Mouse (Mus musculus) hindbrain, embryonic 15.5 days (tissue): ENCODE measurements around the gene Aqp1. TPM values are rescaled to one million over a fixed set of nuclear protein-coding genes. Genes with fewer than 3 reads are reported as not detected.

Experiments
- ATAC-seq: fragments of 200-750 bp; cut with Nextera tagmentation; 2 replicates; pipeline ENCODE4 v1.8.0; 2017; ENCODE audit warnings: low read depth, moderate number of reproducible peaks, moderate TSS enrichment; ENCODE audit not compliant: low FRiP score
- H3K27ac ChIP-seq: fragments of 300-500 bp; sonication (generic); replicated peaks from 2 replicates; pipeline ENCODE4 v1.5.1; 2015; ENCODE audit warnings: mild to moderate bottlenecking, inconsistent platforms
- H3K27me3 ChIP-seq: fragments of 300-500 bp; sonication (generic); 2 replicates; pipeline ENCODE4 v1.6.1; 2015; ENCODE audit warnings: control low read depth, inconsistent platforms
- H3K36me3 ChIP-seq: fragments of 300-500 bp; sonication (generic); 2 replicates; pipeline ENCODE4 v1.6.1; 2015; ENCODE audit warnings: control low read depth, inconsistent platforms
- H3K4me1 ChIP-seq: fragments of 300-500 bp; sonication (generic); replicated peaks from 2 replicates; pipeline ENCODE4 v1.6.1; 2015; ENCODE audit warnings: control low read depth, inconsistent platforms
- H3K4me2 ChIP-seq: fragments of 300-500 bp; sonication (generic); 2 replicates; pipeline ENCODE4 v1.6.1; 2015; ENCODE audit warnings: moderate library complexity, mild to moderate bottlenecking, inconsistent platforms
- H3K4me3 ChIP-seq: fragments of 300-500 bp; sonication (generic); 2 replicates; pipeline ENCODE4 v1.5.1; 2015; ENCODE audit warnings: mild to moderate bottlenecking, inconsistent platforms
- H3K9ac ChIP-seq: fragments of 300-500 bp; sonication (generic); 2 replicates; pipeline ENCODE4 v1.6.1; 2015; ENCODE audit warnings: inconsistent platforms
- H3K9me3 ChIP-seq: fragments of 300-500 bp; sonication (generic); 2 replicates; pipeline ENCODE4 v1.6.1; 2016; ENCODE audit warnings: control low read depth, inconsistent platforms
- WGBS: fragments of 180-500 bp; shearing (Covaris S2); methylation state at CpG from one replicate; pipeline ENCODE4 v1.1.7; 2015; 5-methylcytosine and 5-hydroxymethylcytosine counted together
- polyA plus RNA-seq: library from polyadenylated mRNA; unstranded; fragments of >200 nt; fragmentation: Nextera tagmentation; extraction: Ambion mirVana; gene quantifications from 2 replicates; pipeline ENCODE4 v1.2.1, GENCODE M21; 2015

The Aqp1 gene
- polyA plus RNA-seq, 1 experiment from 2014 or later: 21.7 TPM

DNA sequence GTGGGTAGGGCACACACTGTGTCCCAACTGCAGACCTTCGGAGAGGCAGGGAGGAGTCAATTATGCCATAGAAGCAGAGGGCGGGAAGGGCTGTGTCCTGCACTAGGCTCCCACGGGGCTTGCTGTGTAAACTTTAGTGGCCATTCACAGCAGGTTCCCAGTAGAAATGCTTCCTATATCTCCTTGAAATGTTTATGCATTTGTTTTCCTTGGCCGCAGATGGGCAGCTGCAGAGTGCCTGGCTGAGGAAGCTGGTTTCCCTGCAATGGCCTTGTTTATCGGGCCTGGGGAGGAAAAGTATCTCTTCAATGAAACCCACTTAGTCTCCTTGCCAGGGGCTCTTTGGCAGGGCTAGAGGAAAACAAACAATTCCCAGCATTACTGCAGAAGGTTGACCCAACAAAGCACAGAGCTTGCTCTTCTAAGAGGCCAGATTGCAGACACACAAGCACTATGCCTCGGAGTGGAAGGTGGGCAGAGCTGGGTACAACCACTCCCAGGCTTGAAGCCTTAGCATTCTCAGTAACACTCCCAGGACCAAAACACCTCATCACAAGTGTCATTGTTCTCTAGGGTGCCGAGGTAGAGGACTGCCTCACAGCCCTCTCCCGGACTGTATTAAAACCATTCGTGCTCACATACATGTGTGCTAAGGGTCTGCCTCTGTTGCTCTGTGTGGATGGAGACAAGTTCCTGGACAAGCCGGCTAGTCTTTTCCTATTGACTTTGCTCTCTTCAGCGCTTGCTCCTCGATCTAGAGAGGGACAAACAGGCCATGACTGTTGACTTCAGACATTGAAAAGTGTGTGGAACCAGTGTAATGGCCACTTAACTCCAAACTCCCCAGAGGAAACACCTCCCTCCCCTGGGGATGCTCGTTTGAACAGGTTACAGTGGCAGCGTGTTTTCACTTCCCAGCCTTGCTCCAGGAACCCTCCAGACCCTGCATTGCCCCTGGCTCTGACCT is 16.4 kb upstream of the Aqp1 start:
- no peak overlapping the region for H3K4me3 ChIP-seq
- no peaks in the 10 kb centered on the region for H3K36me3 ChIP-seq
- WGBS: 77% methylated on average over 14 of the region's 14 CpGs
- no peak for ATAC-seq
- no peaks in the 10 kb centered on the region for H3K27me3 ChIP-seq
- no peaks in the 10 kb centered on the region for H3K4me1 ChIP-seq
- H3K4me2 ChIP-seq: no peak overlapping the region
- no peak overlapping the region for H3K27ac ChIP-seq
- H3K9ac ChIP-seq: no peak overlapping the region
- no peaks in the 10 kb centered on the region for H3K9me3 ChIP-seq

DNA sequence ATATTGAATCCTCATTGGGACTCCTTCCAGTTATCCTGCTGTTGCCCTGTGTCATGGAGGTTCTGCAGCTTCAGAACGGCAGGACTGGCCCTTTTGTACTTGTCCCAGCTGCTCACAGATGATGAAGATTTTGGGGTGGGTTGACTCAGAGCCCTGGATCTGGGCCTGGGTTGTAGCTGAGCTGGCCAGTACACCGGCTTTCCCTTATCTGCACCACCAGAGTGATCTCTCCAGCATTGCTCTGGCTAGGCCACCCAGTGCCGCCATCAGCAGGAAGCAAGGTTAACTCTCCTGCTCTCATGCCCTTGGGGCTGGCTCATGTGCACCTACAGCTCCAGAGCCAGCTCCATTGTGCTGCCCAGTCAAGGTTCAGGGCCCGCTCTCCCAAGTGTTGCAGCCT is 15.3 kb upstream of the Aqp1 start:
- H3K4me3 ChIP-seq: no peak overlapping the region
- H3K9me3 ChIP-seq: no peaks in the 10 kb centered on the region
- no peaks in the 10 kb centered on the region for H3K36me3 ChIP-seq
- no peak overlapping the region for H3K27ac ChIP-seq
- H3K4me1 ChIP-seq: no peaks in the 10 kb centered on the region
- no peak overlapping the region for H3K9ac ChIP-seq
- ATAC-seq: no peak
- H3K27me3 ChIP-seq: no peaks in the 10 kb centered on the region
- 75% methylated on average over 4 of the region's 4 CpGs for WGBS
- no peak overlapping the region for H3K4me2 ChIP-seq

DNA sequence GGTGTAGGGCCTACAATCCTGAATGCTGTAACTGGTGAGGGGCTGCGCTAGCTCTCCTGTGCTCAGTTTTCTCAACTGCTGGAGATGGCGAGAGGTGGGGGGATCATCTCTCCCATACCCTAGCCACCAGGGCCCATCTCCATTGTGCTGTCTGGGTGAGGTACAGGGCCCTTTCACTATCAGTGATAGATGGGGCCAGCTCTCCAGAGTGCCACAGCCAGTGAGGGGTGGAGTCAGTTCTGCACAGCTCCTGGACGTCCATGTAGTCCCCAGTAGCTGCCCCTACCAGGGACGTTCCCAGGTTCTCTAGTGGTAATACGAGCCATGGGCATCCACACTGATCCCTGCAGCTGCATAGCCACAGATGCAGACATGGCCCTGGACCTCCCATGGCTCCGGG is 14.7 kb upstream of the Aqp1 start:
- no peaks in the 10 kb centered on the region for H3K9me3 ChIP-seq
- 69% methylated on average over 6 of the region's 6 CpGs for WGBS
- no peak overlapping the region for H3K4me3 ChIP-seq
- H3K4me1 ChIP-seq: no peaks in the 10 kb centered on the region
- no peak overlapping the region for H3K4me2 ChIP-seq
- ATAC-seq: no peak
- no peaks in the 10 kb centered on the region for H3K27me3 ChIP-seq
- H3K36me3 ChIP-seq: no peaks in the 10 kb centered on the region
- H3K9ac ChIP-seq: no peak overlapping the region
- H3K27ac ChIP-seq: no peak overlapping the region

DNA sequence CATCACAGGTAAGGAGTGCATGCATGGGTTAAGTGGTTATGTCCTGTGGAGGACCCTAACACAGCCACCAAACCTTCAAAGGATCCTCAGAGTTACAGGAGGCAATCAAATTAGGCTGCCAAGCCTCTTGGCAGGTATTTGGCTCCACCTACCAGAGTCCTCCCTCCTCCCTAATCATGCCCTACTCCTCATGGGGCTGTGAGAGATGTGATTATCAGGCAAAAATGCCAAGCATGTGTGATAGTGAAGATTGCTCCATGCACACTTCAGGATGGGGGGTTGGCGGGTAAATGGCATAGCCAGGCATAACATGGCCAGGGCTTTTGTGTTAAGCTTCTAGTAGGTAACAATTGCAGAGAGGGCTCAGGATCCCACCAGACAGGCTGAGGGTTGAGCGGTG is 13.3 kb upstream of the Aqp1 start:
- H3K4me1 ChIP-seq: no peaks in the 10 kb centered on the region
- H3K4me3 ChIP-seq: no peak overlapping the region
- H3K27ac ChIP-seq: no peak overlapping the region
- H3K36me3 ChIP-seq: no peaks in the 10 kb centered on the region
- 94% methylated on average over 2 of the region's 2 CpGs for WGBS
- no peak overlapping the region for H3K9ac ChIP-seq
- no peaks in the 10 kb centered on the region for H3K9me3 ChIP-seq
- H3K27me3 ChIP-seq: no peaks in the 10 kb centered on the region
- no peak overlapping the region for H3K4me2 ChIP-seq
- no peak for ATAC-seq

DNA sequence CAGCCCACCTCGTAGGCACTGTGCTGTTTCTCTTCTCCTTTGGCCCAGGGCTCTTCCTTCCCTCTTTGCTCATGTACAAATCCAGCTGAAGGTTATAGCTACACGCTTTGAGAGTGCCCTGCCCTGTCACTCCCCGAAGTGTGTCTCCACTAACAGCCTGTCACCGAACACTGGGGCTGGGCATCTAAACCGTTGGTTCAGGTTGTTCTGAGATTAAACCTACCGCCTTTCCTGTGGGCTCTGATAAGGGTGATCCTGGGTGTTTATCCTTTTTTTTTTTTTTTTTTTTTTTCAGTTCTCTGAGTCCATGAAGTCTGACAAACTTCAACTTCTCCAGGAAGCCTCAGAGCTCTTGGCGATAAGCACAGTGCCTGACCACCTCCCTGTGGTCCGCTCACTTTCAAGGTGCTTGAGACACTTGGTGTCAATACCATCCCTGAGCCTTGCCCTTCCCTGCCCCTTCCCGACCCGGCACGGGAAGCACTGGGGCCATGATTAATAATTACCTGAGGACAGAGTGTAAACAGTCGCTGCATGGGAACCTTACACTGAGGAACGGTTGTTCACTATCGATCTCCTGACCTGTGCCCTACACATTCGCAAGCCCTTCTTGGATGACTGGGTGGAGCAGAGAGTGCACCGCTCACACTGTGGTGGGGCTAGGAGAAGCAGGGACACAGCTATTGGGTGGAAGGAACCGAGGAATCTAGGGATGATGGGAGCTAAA is 12.2 kb upstream of the Aqp1 start:
- Histone ChIP-seq H3K36me3 (no peaks in the 10 kb centered on the region), H3K4me2 (no peak overlapping the region), H3K27me3 (no peaks in the 10 kb centered on the region), H3K9me3 (no peaks in the 10 kb centered on the region), H3K4me3 (no peak overlapping the region), H3K4me1 (no peaks in the 10 kb centered on the region), H3K9ac (no peak overlapping the region), H3K27ac (no peak overlapping the region)
- WGBS: 90% methylated on average over 17 of the region's 17 CpGs
- no peak for ATAC-seq

DNA sequence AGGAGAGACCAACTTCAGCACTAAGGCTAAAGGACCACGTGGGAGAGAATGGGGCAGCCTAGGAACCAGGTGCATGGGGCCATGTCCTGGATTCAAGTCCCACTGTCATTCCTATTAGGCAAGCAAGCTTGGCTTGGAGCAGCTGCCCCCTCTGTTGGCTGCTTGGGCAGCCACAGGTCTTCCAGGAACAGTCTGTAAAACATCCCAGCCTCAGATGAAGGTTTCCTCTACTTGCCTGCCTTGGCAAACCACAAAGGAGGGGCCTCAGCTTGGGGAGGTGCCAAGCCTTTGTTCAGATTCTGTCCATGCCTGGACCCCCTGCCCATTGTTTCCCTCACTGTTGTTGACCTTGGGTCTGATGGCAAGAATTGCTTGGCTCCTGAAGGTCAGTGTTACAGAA is 11.4 kb upstream of the Aqp1 start:
- no peak for ATAC-seq
- no peak overlapping the region for H3K4me3 ChIP-seq
- no peaks in the 10 kb centered on the region for H3K36me3 ChIP-seq
- 61% methylated on average over 1 of the region's 1 CpGs for WGBS
- no peaks in the 10 kb centered on the region for H3K27me3 ChIP-seq
- no peaks in the 10 kb centered on the region for H3K9me3 ChIP-seq
- no peaks in the 10 kb centered on the region for H3K4me1 ChIP-seq
- no peak overlapping the region for H3K9ac ChIP-seq
- H3K27ac ChIP-seq: no peak overlapping the region
- H3K4me2 ChIP-seq: no peak overlapping the region

DNA sequence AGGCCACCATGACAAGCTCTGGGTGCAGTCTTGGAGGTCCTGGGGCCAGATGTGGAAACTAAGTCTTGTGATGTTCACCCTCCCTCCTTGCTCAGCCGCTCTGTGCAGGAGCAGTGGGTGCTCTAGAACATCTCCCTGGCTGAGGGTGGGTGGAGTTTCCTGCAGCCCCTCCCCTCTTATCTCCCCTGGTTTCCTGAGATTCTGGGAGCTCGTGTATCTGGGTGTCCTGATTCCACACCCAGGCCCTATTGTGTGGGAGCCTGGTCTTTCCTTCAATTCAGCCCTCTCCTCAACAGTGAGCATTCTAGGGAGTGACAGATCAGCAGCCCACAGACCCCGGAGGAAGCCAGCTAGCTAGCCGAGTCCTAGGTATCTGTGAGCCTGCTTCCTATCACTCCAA is 9.9 kb upstream of the Aqp1 start:
- Histone ChIP-seq H3K4me3 (no peak overlapping the region), H3K36me3 (no peaks in the 10 kb centered on the region), H3K4me2 (no peak overlapping the region), H3K4me1 (no peaks in the 10 kb centered on the region), H3K9me3 (no peaks in the 10 kb centered on the region), H3K27ac (no peak overlapping the region), H3K9ac (no peak overlapping the region), H3K27me3 (no peaks in the 10 kb centered on the region)
- 75% methylated on average over 4 of the region's 4 CpGs for WGBS
- no peak for ATAC-seq

DNA sequence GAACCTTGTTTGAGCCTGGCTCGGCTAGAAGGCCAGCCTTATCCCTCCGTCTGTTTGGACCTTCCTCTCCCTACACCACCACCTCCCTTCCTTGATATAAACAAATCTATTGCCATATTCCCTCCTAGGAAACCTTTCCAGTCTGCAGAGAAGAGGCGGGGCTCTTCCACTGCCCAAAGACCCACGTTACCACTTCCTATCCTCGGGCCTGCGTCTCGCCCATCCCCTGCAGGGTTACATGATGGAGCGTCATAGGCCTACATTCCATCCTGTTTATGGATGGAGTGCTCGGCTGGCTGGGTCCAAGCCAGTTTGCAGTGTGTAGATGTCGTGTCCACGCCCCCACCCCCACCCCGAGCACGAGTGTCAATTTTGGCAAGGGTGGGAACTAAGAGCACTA is 8.9 kb upstream of the Aqp1 start:
- 86% methylated on average over 13 of the region's 13 CpGs for WGBS

DNA sequence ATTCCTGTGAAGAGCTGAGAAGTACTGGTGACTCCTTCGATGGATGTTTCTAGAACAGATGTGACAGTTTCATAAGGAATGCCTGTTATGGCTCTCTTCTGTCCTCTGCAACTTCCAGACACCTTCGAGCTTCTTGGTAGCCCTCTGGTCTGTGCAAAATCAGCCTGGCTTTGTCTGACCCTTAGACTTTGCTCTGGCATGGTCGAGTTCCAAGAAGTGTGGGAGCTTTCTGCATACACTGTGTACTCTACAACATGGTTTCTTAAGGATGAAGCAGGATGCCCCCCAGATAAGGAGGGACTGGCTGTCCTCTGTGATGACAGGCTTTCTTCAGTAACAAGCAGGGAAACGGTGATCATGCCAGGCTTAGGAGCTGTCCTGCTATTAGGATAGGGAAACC is 8.1 kb upstream of the Aqp1 start:
- Histone ChIP-seq H3K27ac (no peak overlapping the region), H3K36me3 (no peaks in the 10 kb centered on the region), H3K9me3 (no peaks in the 10 kb centered on the region), H3K4me3 (no peak overlapping the region), H3K4me2 (no peak overlapping the region), H3K27me3 (no peaks in the 10 kb centered on the region), H3K4me1 (0 out of 2 replicates have a peak, but pooled peaks cover 7% of the 10 kb centered on the region), H3K9ac (no peak overlapping the region)
- WGBS: 83% methylated on average over 4 of the region's 4 CpGs
- ATAC-seq: no peak

More for the DNA sequence above, 8.9 kb upstream of the Aqp1 start:
- Histone ChIP-seq H3K9ac (no peak overlapping the region), H3K27ac (no peak overlapping the region), H3K9me3 (no peaks in the 10 kb centered on the region), H3K4me2 (no peak overlapping the region), H3K36me3 (no peaks in the 10 kb centered on the region), H3K4me1 (0 out of 2 replicates have a peak, but pooled peaks cover 3% of the 10 kb centered on the region), H3K4me3 (no peak overlapping the region), H3K27me3 (no peaks in the 10 kb centered on the region)
- no peak for ATAC-seq

DNA sequence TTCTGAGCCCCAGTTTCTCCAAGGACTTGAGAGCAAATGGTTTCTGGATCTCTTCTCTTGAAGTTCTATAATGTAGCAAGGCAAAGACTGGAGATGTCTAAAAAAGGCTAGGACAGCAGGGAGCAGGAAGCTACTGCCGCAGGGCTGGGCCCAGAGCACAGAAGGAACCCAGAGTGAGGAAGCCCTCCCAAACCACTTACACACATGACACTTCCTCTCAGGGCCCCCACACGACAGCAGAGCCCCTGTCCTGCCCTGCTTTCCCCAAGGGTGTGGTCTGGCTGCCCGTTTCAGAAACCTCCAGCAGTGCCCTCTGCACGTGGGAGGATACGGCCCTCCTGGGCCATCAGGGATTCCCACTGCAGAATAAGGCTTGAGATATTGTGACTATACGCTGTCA is 4.9 kb upstream of the Aqp1 start:
- no peaks in the 10 kb centered on the region for H3K27me3 ChIP-seq
- H3K4me3 ChIP-seq: no peak overlapping the region
- 66% methylated on average over 6 of the region's 6 CpGs for WGBS
- H3K9ac ChIP-seq: no peak overlapping the region
- no peak for ATAC-seq
- H3K36me3 ChIP-seq: no peaks in the 10 kb centered on the region
- no peak overlapping the region for H3K4me2 ChIP-seq
- H3K27ac ChIP-seq: no peak overlapping the region
- no peaks in the 10 kb centered on the region for H3K9me3 ChIP-seq
- H3K4me1 ChIP-seq: peaks cover 13% of the 10 kb centered on the region

DNA sequence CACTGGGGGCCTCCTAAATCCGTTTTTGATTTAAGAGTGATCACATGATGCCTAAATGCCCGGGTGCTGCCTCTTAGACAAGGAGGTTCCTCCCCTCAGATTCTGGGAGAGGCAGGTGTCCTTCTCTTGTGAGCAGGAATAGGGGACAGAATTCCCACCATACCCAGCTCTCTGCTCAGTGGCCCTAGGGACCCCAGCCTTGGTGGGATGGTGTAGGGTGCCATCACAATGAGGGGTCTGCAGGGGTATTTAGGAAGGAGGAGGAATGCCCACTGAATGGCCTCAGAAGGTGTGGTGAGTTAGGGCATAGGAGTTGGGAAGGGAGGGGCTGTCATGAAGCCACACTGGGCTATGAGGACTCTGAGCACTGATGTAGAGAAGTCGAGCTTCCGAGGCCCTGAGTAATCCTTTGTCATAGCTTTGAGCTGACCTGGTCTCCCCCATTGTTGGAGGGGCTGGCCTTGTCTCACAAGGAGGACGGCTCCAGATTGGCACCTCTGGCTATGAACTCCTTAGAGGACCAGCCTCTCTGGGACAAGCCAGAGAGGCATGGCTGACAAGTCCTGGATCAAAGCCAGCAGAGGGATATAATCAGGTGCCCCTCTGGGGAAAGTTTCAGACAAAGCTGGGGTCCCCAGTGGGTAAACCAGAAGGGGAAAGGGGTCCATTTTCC is 4.0 kb upstream of the Aqp1 start:
- Histone ChIP-seq H3K4me1 (peaks cover 16% of the 10 kb centered on the region), H3K9me3 (no peaks in the 10 kb centered on the region), H3K27me3 (no peaks in the 10 kb centered on the region), H3K4me2 (no peak overlapping the region), H3K27ac (no peak overlapping the region), H3K9ac (no peak overlapping the region), H3K36me3 (no peaks in the 10 kb centered on the region), H3K4me3 (no peak overlapping the region)
- 0 out of 2 replicates have a peak, but pooled peaks have one; percentile 44 for ATAC-seq
- 55% methylated on average over 5 of the region's 5 CpGs for WGBS

DNA sequence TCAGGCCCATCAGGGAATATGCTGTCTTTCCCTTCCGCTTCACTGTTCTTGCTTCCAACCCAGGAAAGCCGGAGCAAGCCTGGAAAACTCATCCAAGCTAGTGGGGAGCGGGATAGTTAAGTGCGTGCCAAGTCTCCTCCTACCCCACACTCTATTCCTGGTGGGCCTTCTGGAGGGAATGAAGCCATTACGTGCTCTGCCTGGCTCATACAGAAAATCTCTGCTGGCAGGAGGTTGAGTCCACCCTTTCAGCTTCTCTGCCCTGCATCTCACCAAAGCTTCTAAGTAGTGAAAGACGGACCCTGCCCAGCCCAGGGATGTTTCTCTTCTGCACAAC is 3.5 kb upstream of the Aqp1 start:
- H3K4me3 ChIP-seq: no peak overlapping the region
- no peaks in the 10 kb centered on the region for H3K36me3 ChIP-seq
- H3K9ac ChIP-seq: no peak overlapping the region
- H3K4me1 ChIP-seq: peaks cover 16% of the 10 kb centered on the region
- no peaks in the 10 kb centered on the region for H3K9me3 ChIP-seq
- no peak overlapping the region for H3K27ac ChIP-seq
- H3K4me2 ChIP-seq: no peak overlapping the region
- no peaks in the 10 kb centered on the region for H3K27me3 ChIP-seq
- 44% methylated on average over 6 of the region's 6 CpGs for WGBS
- peak; percentile 62 for ATAC-seq
